Mouse (Mus musculus): ENCODE measurements around the gene Wbp4. TPM values are rescaled to one million over a fixed set of nuclear protein-coding genes. Genes with fewer than 3 reads are reported as not detected.
"Not testable (repeated sequence)": the region's sequence is repeated elsewhere in the genome, so short reads cannot be mapped to it uniquely, and the experiment has no call there.

Gene Wbp4
- polyA plus RNA-seq (2015; fragmentation: Nextera tagmentation; extraction: Ambion mirVana), result 46.8 and 47.6 TPM in 2 replicates

DNA sequence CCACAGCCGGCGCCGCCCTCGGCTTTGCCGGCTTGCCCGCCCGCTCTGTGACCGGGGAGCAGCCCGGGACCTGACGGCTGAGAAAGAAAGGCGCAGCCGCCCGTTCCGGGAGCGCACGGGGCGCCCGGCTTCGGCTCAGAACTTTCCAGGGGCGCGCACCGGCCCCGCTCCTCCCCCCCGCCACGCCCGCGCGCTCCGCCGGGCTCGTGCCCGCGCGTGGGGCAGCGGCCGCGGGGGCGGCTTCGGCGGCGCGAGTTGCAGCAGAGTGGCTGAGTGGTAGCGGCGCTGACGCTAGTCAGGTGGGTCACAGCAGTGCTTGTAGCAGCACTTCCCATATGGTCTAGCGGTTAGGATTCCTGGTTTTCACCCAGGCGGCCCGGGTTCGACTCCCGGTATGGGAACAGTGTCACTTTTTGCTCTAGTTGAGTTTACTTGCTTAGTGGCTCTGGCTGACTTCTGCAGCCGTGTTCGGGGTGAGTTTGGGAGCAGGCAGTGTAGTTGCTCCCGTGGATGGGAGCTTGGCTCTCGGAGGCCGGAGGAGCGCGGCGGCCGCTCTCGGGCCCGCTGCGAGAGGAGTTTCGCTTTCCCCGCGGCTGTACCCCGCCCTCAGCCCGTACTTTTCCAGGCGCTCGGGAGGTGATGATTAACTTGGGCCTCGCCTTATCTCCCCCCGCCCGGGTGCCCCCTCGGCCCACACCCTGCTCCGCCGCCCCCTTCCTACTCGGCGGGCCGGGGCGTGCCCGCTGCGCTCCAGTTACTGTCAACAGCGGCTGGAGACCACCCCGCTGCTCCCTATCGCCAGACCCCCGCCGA, at the start of gene Wbp4:
Gene Wbp4, minus strand, starts transcription at position 182 of the 813 bp plus-strand sequence.
- ATAC-seq (replicated peaks; ENCODE audit: low FRiP score, low read depth) (peak; percentile 89), DNase-seq (ENCODE audit: low spot score) (peak; percentile 95)
- Histone ChIP-seq H3K27ac (peak within 1 kb of the TSS; percentile 100), H3K36me3 (ENCODE audit: insufficient read depth, low read length) (peaks cover 4% of the 10 kb centered on the region; the same call in 1 of the 2 replicates), H3K9ac (ENCODE audit: low read depth, low read length) (peak within 1 kb of the TSS; percentile 94), H3K9me3 (replicated peaks; ENCODE audit: low read length) (no peaks in the 10 kb centered on the region), H3K27me3 (ENCODE audit: insufficient read depth, low read length) (no peaks in the 10 kb centered on the region), H3K4me1 (replicated peaks; ENCODE audit: insufficient read depth, low read length) (peaks cover 22% of the 10 kb centered on the region), H3K4me2 (ENCODE audit: low read length) (peak within 1 kb of the TSS; percentile 81), H3K4me3 (replicated peaks; ENCODE audit: low read depth, low read length) (peak within 1 kb of the TSS; percentile 70)
- WGBS, result under 1% methylated on average over 77 of the region's 86 CpGs
- no peak for TF ChIP-seq CTCF (IDR thresholded peaks at IDR 0.05; ENCODE audit: low read depth)

- Histone ChIP-seq H3K4me1 (replicated peaks; ENCODE audit: insufficient read depth, low read length) (no peaks in the 10 kb centered on the region), H3K4me2 (ENCODE audit: low read length) (no peak overlapping the region), H3K4me3 (replicated peaks; ENCODE audit: low read depth, low read length) (no peak overlapping the region), H3K27me3 (ENCODE audit: insufficient read depth, low read length) (no peaks in the 10 kb centered on the region), H3K36me3 (ENCODE audit: insufficient read depth, low read length) (no peaks in the 10 kb centered on the region), H3K9ac (ENCODE audit: low read depth, low read length) (no peak overlapping the region), H3K27ac (no peak overlapping the region), H3K9me3 (replicated peaks; ENCODE audit: low read length) (no peaks in the 10 kb centered on the region)
- no peak for ATAC-seq (replicated peaks; ENCODE audit: low FRiP score, low read depth)
- DNase-seq (ENCODE audit: low spot score), result no peak
- no peak for TF ChIP-seq CTCF (IDR thresholded peaks at IDR 0.05; ENCODE audit: low read depth)
- 91% methylated on average over 6 of the region's 6 CpGs for WGBS
Observed at GRCm38 (mm10) chr14:79530761-79531160, 49.4 kb upstream of the Wbp4 start.

- H3K4me1 ChIP-seq (replicated peaks; ENCODE audit: insufficient read depth, low read length), result no peaks in the 10 kb centered on the region
- H3K4me3 ChIP-seq (replicated peaks; ENCODE audit: low read depth, low read length), result no peak overlapping the region
- H3K9ac ChIP-seq (ENCODE audit: low read depth, low read length), result no peak overlapping the region
- 74% methylated on average over 10 of the region's 10 CpGs for WGBS
- H3K36me3 ChIP-seq (ENCODE audit: insufficient read depth, low read length), result no peaks in the 10 kb centered on the region
- H3K9me3 ChIP-seq (replicated peaks; ENCODE audit: low read length), result no peaks in the 10 kb centered on the region
- no peak overlapping the region for H3K27ac ChIP-seq
- H3K4me2 ChIP-seq (ENCODE audit: low read length), result no peak overlapping the region
- no peak for TF ChIP-seq CTCF (IDR thresholded peaks at IDR 0.05; ENCODE audit: low read depth)
- DNase-seq (ENCODE audit: low spot score) (no peak), ATAC-seq (replicated peaks; ENCODE audit: low FRiP score, low read depth) (no peak)
- no peaks in the 10 kb centered on the region for H3K27me3 ChIP-seq (ENCODE audit: insufficient read depth, low read length)
Observed at GRCm38 (mm10) chr14:79529581-79530554, 48.5 kb upstream of the Wbp4 start.

GRCm38 (mm10) chr14:79527704-79528103, 46.4 kb upstream of the Wbp4 start:
- no peak overlapping the region for H3K4me2 ChIP-seq (ENCODE audit: low read length)
- WGBS, result 39% methylated on average over 6 of the region's 6 CpGs
- peak; percentile 53 for DNase-seq (ENCODE audit: low spot score)

DNA sequence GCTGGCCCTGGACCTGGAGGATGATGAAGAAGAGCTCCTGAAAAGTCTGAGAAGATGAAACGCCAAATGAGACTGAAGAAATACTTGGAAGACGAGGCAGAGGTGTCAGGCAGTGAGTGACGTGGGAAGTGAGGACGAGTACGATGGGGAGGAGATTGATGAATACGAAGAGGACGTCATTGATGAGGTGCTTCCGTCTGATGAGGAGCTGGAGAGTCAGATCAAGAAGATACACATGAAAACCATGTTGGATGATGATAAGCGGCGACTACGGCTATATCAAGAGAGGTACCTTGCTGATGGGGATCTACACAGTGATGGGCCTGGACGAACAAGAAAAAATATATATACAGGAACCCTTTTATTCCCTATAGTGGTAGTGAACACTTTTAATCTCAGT, 44.8 kb upstream of the Wbp4 start:
- not testable (repeated sequence) for ATAC-seq (replicated peaks; ENCODE audit: low FRiP score, low read depth)

More at GRCm38 (mm10) chr14:79527704-79528103, 46.4 kb upstream of the Wbp4 start:
- Histone ChIP-seq H3K4me1 (replicated peaks; ENCODE audit: insufficient read depth, low read length) (peaks cover 6% of the 10 kb centered on the region; the same call in 1 of the 2 replicates), H3K27me3 (ENCODE audit: insufficient read depth, low read length) (no peaks in the 10 kb centered on the region), H3K27ac (peak overlapping the region; percentile 51; the same call in 1 of the 2 replicates), H3K4me3 (replicated peaks; ENCODE audit: low read depth, low read length) (no peak overlapping the region), H3K9me3 (replicated peaks; ENCODE audit: low read length) (no peaks in the 10 kb centered on the region), H3K9ac (ENCODE audit: low read depth, low read length) (no peak overlapping the region), H3K36me3 (ENCODE audit: insufficient read depth, low read length) (no peaks in the 10 kb centered on the region)
- TF ChIP-seq CTCF (IDR thresholded peaks at IDR 0.05; ENCODE audit: low read depth), result no peak
- peak; percentile 90 for ATAC-seq (replicated peaks; ENCODE audit: low FRiP score, low read depth)

GRCm38 (mm10) chr14:79522387-79522786, 41.1 kb upstream of the Wbp4 start:
- whole genome bisulfite sequencing, result 87% methylated on average over 9 of the region's 9 CpGs

More for the DNA sequence above, 44.8 kb upstream of the Wbp4 start:
- not testable (repeated sequence) for DNase-seq (ENCODE audit: low spot score); H3K9me3 ChIP-seq (replicated peaks; ENCODE audit: low read length); H3K9ac ChIP-seq (ENCODE audit: low read depth, low read length); H3K4me1 ChIP-seq (replicated peaks; ENCODE audit: insufficient read depth, low read length); H3K36me3 ChIP-seq (ENCODE audit: insufficient read depth, low read length); H3K27ac ChIP-seq; H3K27me3 ChIP-seq (ENCODE audit: insufficient read depth, low read length); H3K4me3 ChIP-seq (replicated peaks; ENCODE audit: low read depth, low read length); H3K4me2 ChIP-seq (ENCODE audit: low read length)
- 91% methylated on average over 12 of the region's 12 CpGs for WGBS

More at GRCm38 (mm10) chr14:79522387-79522786, 41.1 kb upstream of the Wbp4 start:
- no peaks in the 10 kb centered on the region for H3K9me3 ChIP-seq (replicated peaks; ENCODE audit: low read length)
- no peak for TF ChIP-seq CTCF (IDR thresholded peaks at IDR 0.05; ENCODE audit: low read depth)
- H3K4me2 ChIP-seq (ENCODE audit: low read length), result no peak overlapping the region
- H3K27ac ChIP-seq, result no peak overlapping the region
- ATAC-seq (replicated peaks; ENCODE audit: low FRiP score, low read depth) (no peak), DNase-seq (ENCODE audit: low spot score) (no peak)
- no peaks in the 10 kb centered on the region for H3K27me3 ChIP-seq (ENCODE audit: insufficient read depth, low read length)
- H3K36me3 ChIP-seq (ENCODE audit: insufficient read depth, low read length), result no peaks in the 10 kb centered on the region
- H3K9ac ChIP-seq (ENCODE audit: low read depth, low read length), result no peak overlapping the region
- H3K4me1 ChIP-seq (replicated peaks; ENCODE audit: insufficient read depth, low read length), result peaks cover 13% of the 10 kb centered on the region; the same call in 1 of the 2 replicates
- no peak overlapping the region for H3K4me3 ChIP-seq (replicated peaks; ENCODE audit: low read depth, low read length)
